Mouse (Mus musculus) gastrocnemius, postnatal 25 days (tissue): ENCODE data around the gene Il17ra. TPM values are rescaled to one million over a fixed set of nuclear protein-coding genes. Genes with fewer than 3 reads are reported as not detected.

Source experiments
- DNase-seq: peaks from one replicate; pipeline ENCODE4 v3.0.0; 2022
- long read RNA-seq, 2 experiments: library from polyadenylated mRNA; stranded (forward); transcript quantifications; one replicate each; pipeline ENCODE4 v2.0.0; 2021
- total RNA-seq, 2 experiments: library from RNA; stranded (reverse); gene quantifications; 1 replicate in 1 of 2; 2 replicates in 1 of 2; pipeline ENCODE4 v1.2.3; 2021

Il17ra gene
- 1 to 10 TPM; 1.2 to 1.4 TPM for total RNA-seq
- long read RNA-seq, experiment 1, partial matches to known transcripts, result 0 of 2 reads
- long read RNA-seq, experiment 1, other reads (novel, unspliced or antisense), result 2 of 2 reads
- long read RNA-seq, experiment 2, partial matches to known transcripts, result 0 of 1 reads
- long read RNA-seq, experiment 2, other reads (novel, unspliced or antisense), result 1 of 1 reads

DNA sequence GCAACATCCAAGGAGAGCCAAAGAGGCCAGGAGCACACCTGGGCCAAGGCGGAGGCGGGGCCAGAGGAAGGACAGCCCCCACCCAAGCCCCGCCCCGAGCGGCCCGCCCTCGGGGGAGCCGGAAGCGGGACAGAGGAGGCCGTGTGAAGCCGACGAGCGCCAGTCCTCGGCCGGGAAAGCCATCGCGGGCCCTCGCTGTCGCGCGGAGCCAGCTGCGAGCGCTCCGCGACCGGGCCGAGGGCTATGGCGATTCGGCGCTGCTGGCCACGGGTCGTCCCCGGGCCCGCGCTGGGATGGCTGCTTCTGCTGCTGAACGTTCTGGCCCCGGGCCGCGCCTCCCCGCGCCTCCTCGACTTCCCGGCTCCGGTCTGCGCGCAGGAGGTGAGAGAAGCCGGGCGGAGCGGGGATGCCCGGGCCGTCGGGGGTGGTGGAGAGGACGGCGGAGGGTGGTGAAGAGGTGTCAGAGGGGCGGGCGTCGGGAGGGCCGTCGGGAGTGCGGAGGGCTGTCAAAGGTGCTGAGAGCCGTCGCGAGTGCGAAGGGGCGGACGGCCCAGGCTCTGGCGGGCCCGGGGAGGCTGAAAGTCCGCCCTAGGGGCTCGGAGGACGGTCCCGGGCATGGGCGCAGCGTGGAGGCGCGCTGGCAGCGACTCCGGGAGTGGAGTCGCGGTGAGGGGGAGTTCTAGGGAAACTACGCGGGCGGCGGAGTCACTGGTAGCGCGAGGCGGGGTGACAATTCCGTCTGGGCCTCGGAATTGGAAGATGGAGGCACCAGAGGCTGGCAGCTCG, at the start of gene Il17ra:
Il17ra (plus strand) TSS at position 162 of the 786 bp plus-strand sequence.
- peak; percentile 71 for DNase-seq

DNA sequence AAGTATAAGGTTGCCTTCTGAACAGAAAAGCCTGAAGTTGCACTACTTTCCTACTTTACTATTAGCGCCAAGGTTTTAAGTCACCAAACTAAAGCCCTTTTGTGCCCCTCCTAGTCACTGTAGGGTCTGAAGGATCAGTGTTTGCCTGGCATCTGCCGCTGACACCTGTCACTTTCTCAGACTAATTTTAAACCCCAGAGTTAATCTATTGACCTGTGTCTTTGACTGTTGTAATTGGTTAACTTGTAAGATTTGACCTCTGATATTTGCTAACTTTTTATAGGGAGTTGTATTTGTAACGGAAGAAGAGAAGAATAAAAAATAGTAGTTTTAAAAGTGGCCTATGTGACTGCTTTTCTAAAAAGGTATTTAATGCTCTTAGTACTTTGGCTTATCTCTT, 24.9 kb upstream of the Il17ra start:
- DNase-seq, result no peak

- no peak for DNase-seq
These were observed 20.8 kb upstream of the Il17ra start for GRCm38 (mm10) chr6:120442171-120442749.

- DNase-seq, result no peak
These were observed 19.4 kb upstream of the Il17ra start for GRCm38 (mm10) chr6:120443363-120444355.

GRCm38 (mm10) chr6:120450208-120450607, 12.8 kb upstream of the Il17ra start:
- DNase-seq, result no peak

DNA sequence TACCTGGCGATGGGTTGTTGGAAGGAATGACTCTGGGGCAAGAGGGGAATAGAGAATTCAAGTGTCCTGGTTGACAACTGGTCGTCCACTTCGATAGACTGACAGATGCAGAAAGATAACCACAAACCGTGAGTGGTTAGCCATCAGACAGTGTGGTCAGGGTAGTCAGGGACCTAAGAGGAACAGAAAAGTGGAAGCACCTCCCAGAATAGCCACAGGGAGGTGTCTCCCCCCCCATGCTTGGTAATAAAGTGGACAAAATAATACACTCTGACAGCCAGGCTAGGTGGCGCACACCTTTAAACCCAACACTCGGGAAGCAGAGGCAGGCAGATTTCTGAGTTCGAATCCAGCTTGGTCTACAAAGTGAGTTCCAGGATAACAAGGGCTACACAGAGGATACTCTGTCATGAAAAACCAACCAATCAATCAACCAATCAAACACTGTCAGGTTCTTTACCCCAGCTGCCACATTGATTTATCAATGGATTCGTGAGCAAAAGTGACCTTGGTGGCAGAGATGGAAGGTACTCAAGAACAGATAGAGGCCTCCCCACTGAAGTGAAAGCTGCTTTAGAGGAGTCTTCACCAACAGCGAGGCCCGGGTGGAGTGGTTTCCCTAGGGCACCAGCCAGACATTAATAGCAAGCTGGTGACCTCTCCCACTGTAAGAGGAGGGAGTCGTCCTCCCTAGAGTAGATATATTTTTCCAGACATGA, 10.5 kb upstream of the Il17ra start:
- DNase-seq, result no peak

- no peak for DNase-seq
These were observed 10.0 kb upstream of the Il17ra start for GRCm38 (mm10) chr6:120453103-120453445.

DNA sequence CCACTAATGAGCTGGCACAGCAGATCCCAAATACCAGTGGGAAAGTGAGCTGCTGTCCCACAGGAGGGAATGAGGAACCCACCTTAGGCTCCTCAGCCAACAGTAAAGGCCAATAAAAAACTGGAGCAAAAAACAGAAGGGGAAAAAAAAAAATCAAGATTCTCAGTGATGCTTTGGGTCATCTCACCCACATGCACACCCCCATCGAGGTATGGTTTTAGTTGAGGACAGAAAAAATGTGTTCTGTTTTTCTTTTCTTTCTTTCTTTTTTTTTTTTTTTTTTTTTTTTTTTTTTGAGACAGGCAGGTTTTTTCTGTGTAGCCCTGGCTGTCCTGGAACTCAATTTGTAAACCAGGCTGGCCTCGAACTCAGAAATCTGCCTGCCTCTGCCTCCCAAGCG, 9.5 kb upstream of the Il17ra start:
- no peak for DNase-seq

GRCm38 (mm10) chr6:120454627-120455077, 8.4 kb upstream of the Il17ra start:
- no peak for DNase-seq

DNA sequence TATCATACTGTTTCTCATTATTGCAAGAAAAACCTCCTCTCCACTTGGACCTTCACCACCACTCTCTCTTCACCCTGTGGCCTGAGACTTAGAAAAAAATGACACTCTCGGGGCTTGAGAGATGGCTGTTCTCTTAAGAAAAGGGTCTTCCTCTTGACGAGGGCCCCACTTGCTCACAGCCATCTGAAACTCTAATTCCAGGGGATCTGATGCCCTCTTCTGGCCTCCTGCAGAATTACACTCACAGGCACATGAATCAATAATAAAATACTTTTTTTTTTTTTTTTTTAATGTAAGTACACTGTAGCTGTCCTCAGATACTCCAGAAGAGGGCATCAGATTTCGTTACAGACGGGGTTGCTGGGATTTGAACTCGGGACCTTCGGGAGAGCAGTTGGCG, 6.0 kb upstream of the Il17ra start:
- no peak for DNase-seq

DNA sequence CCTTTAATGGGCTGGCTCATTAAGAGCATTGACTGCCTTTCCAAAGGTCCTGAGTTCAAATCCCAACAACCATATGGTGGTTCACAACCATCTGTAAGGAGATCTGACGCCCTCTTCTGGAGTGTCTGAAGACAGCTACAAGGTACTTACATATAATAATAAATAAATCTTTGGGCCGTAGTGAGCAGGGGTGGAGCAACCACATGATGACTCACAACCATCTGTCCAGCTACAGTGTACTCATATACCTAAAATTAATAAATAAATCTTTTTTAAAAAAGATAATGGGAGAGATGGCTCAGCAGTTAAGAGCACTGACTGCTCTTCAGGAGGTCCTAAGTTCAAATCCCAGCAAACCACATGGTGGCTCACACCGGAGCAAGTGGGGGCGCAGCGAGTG, 5.3 kb upstream of the Il17ra start:
- no peak for DNase-seq

GRCm38 (mm10) chr6:120461217-120461616, 1.8 kb upstream of the Il17ra start:
- no peak for DNase-seq

DNA sequence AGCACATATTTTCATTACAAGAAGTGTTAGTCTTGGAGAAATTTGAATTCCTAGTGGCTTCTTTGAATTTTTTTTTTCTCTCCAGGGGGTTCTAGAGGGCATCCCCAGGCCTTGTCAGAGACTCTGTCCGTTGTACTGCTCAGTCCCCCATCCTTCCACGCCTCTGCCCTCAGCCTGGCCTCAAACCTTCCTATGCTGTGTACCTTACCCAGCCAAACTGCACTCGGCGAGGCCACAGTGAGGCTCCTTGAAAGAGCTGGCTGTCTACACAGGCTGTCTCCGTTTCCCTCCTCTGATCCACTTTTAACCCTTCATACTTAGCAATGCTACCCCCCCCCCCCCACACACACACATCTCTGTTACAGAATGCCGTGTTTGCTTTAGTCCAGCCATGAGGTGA, 796 bp upstream of the Il17ra start:
- DNase-seq, result no peak

GRCm38 (mm10) chr6:120463884-120464283, 837 bp downstream of the Il17ra start:
- DNase-seq, result peak; percentile 25

DNA sequence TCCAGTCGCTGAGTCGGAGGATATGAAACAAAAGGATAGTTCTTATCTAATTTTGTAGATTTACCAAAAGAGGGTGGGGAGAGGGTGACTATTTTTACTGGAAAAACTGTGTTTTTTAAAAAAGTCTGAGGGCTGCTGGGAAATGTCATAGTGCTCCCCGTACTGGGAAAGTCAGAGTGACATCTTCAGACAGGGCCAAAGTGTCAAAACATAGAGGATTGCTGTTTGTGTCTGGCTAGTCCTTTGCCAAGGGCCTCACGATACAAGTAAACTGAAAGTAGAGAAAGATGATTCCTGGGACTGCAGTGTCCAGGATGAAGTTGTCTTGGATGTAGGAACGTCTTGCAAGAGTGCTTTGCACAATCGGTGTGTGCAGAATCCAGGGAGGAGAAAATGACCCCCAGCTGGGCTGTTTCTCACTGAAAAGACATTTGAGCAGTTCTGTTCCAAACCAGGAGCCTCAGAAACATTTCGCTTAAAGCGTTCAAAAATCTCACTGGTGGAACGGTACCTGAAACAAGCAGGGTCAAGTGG, 1.4 kb downstream of the Il17ra start:
- DNase-seq, result no peak

GRCm38 (mm10) chr6:120465393-120465792, 2.3 kb downstream of the Il17ra start:
- DNase-seq, result no peak

- DNase-seq, result no peak
These were observed 3.7 kb downstream of the Il17ra start for GRCm38 (mm10) chr6:120466609-120467329.

- DNase-seq, result no peak
These were observed 5.2 kb downstream of the Il17ra start for GRCm38 (mm10) chr6:120468259-120468658.

DNA sequence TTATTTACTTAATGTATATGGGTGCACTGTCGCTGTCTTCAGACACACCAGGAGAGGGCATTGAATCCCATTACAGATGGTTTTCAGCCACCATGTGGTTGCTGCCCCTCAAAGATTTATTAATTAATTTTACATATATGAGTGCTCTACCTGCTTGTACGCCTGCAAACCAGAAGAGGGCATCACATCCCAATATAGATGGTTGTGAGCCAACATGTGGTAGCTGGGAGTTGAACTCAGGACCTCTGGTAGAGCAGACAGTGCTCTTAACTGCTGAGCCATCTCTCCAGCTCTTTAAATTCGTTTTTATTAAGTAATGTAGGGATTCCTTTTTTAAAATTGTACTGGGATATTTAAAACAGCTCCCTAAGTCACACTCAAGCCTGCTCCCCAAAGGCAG, 6.2 kb downstream of the Il17ra start:
- no peak for DNase-seq

- DNase-seq, result no peak
These were observed 6.7 kb downstream of the Il17ra start for GRCm38 (mm10) chr6:120469770-120470169.

DNA sequence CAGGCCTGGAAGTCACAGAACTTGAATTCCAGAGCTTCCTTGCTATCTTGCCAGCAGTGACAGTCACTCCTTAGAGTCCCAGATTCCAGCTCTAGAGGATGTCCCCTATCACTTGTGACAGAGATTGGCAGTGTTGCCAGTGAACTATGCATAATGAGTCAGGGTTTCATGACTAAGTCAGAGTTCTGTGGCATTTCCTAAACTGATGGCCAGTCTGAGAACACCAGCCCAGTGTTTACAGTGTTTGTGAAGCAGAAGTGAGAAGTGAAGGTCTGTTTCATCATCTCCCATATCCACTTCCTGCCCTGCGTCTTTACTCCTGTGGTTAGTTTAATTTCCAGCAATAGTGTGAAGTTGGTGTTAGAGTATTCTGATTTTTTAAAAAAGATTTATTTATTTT, 7.6 kb downstream of the Il17ra start:
- no peak for DNase-seq
